Mouse (Mus musculus): ENCODE data around the gene Sbds. TPM values are rescaled to one million over a fixed set of nuclear protein-coding genes. Genes with fewer than 3 reads are reported as not detected.

Sbds gene
- total RNA-seq (2023) = 46.5 and 48.1 TPM in 2 replicates

GRCm38 (mm10) chr5:130255017-130255720 is at the start of gene Sbds, which contains the start of gene Tyw1:
Gene Sbds, minus strand, starts transcription at chr5:130255530.
Gene Tyw1, plus strand, starts transcription at chr5:130255619.

GRCm38 (mm10) chr5:130216781-130217180 is 38.5 kb downstream of the Sbds start, which contains the start of gene Tmem248:
Gene Tmem248, plus strand, starts transcription at chr5:130217081.

Other genes with a start within 250 kb of the Sbds start
- gene Asl, start 226.3 kb downstream of the Sbds start, total RNA-seq (2023) = 27.8 and 28.0 TPM in 2 replicates
- 18.8 and 20.6 TPM in 2 replicates for gene Crcp, start 226.2 kb downstream of the Sbds start, total RNA-seq (2023)
- 1.6 and 1.8 TPM in 2 replicates for gene Tpst1, start 182.2 kb downstream of the Sbds start, total RNA-seq (2023)
- gene Kctd7, start 110.7 kb downstream of the Sbds start, total RNA-seq (2023) = 5.1 and 5.3 TPM in 2 replicates
- 220 and 322 TPM in 2 replicates for gene Rabgef1, start 83.7 kb downstream of the Sbds start, total RNA-seq (2023)
- gene Tmem248, start 38.4 kb downstream of the Sbds start, total RNA-seq (2023) = 67.3 and 67.9 TPM in 2 replicates
- gene Tyw1, start 89 bp upstream of the Sbds start, total RNA-seq (2023) = 9.4 and 11.7 TPM in 2 replicates
- gene Caln1, start 113.9 kb upstream of the Sbds start, total RNA-seq (2023) = not detected in 2 replicates
- gene A330070K13Rik, start 129.1 kb upstream of the Sbds start, total RNA-seq (2023) = not detected in 2 replicates

Measured in neutrophil, adult 65 days (primary cell).